Mouse (Mus musculus) layer of hippocampus, adult 9-11 months (tissue): ENCODE measurements around the gene Hist1h2br.
"Not testable (repeated sequence)": the region's sequence is repeated elsewhere in the genome, so short reads cannot be mapped to it uniquely, and the experiment has no call there.

ENCODE experiments used
- DNase-seq: peaks from one replicate; pipeline ENCODE4 v3.0.0; 2022

Gene Hist1h2br

GRCm38 (mm10) chr13:21833461-21833860 is at the start of gene Hist1h2br, which contains the start of gene Hist1h2ap:
TSS of gene Hist1h2br (plus strand) at chr13:21833743.
TSS of gene Hist1h2ap (minus strand) at chr13:21833507.
- not testable (repeated sequence) for DNase-seq

GRCm38 (mm10) chr13:21784311-21784710 is 49.2 kb upstream of the Hist1h2br start:
- DNase-seq = no peak

- no peak for DNase-seq
Observed at GRCm38 (mm10) chr13:21786189-21786898, 47.2 kb upstream of the Hist1h2br start.

GRCm38 (mm10) chr13:21786899-21787629 is 46.5 kb upstream of the Hist1h2br start, which contains the start of the genes Hist1h2an and Hist1h2bp:
TSS of gene Hist1h2an (minus strand) at chr13:21787218.
TSS of gene Hist1h2bp (plus strand) at chr13:21787461.
- peak; percentile 95 for DNase-seq

- DNase-seq = no peak
Observed at GRCm38 (mm10) chr13:21787760-21788593, 45.6 kb upstream of the Hist1h2br start.

GRCm38 (mm10) chr13:21789925-21790324 is 43.6 kb upstream of the Hist1h2br start:
- DNase-seq = no peak

GRCm38 (mm10) chr13:21790601-21791283 is 42.8 kb upstream of the Hist1h2br start:
- no peak for DNase-seq

GRCm38 (mm10) chr13:21795584-21795983 is 38.0 kb upstream of the Hist1h2br start:
- DNase-seq = no peak

- DNase-seq = not testable (repeated sequence)
Observed at GRCm38 (mm10) chr13:21797163-21797562, 36.4 kb upstream of the Hist1h2br start.

- not testable (repeated sequence) for DNase-seq
Observed at GRCm38 (mm10) chr13:21803058-21803457, 30.5 kb upstream of the Hist1h2br start.

GRCm38 (mm10) chr13:21810073-21810472 is 23.5 kb upstream of the Hist1h2br start, which contains the start of the genes Hist1h2bq and Hist1h2ao:
TSS of gene Hist1h2bq (minus strand) at chr13:21810197.
TSS of gene Hist1h2ao (plus strand) at chr13:21810465.
- DNase-seq = not testable (repeated sequence)

- not testable (repeated sequence) for DNase-seq
Observed at GRCm38 (mm10) chr13:21811074-21811473, 22.5 kb upstream of the Hist1h2br start.

GRCm38 (mm10) chr13:21811539-21811938 is 22.0 kb upstream of the Hist1h2br start, which contains the start of gene Hist1h4m:
TSS of gene Hist1h4m (plus strand) at chr13:21811746.
- DNase-seq = peak; percentile 60

- DNase-seq = not testable (repeated sequence)
Observed at GRCm38 (mm10) chr13:21812092-21812491, 21.5 kb upstream of the Hist1h2br start.

GRCm38 (mm10) chr13:21820082-21820890 is 13.3 kb upstream of the Hist1h2br start:
- DNase-seq = not testable (repeated sequence)

GRCm38 (mm10) chr13:21828511-21828910 is 5.0 kb upstream of the Hist1h2br start:
- no peak for DNase-seq

- DNase-seq = no peak
Observed at GRCm38 (mm10) chr13:21830344-21830743, 3.2 kb upstream of the Hist1h2br start.

- peak; percentile 52 for DNase-seq
Observed at GRCm38 (mm10) chr13:21831418-21832394, 1.8 kb upstream of the Hist1h2br start, which contains the start of gene Hist1h4n. TSS of gene Hist1h4n (minus strand) at chr13:21832196.

GRCm38 (mm10) chr13:21840508-21840907 is 7.0 kb downstream of the Hist1h2br start:
- DNase-seq = not testable (repeated sequence)

GRCm38 (mm10) chr13:21846356-21846755 is 12.8 kb downstream of the Hist1h2br start:
- DNase-seq = not testable (repeated sequence)
